Mouse (Mus musculus): ENCODE measurements at regions not wholly inside any gene's neighbourhood (a gene's known extent, or its start where the extent isn't known, plus 50 kb on each side); places are given as distances from the start of the nearest gene placed in this dataset.

GRCm38 (mm10) chr10:18941908-18942307, 73.5 kb downstream of the Tnfaip3 start:
- Histone ChIP-seq H3K9me3 (ENCODE audit: control insufficient read depth, insufficient read depth, low read depth, low read length) (no peaks in the 10 kb centered on the region), H3K36me3 (ENCODE audit: control insufficient read depth, insufficient read depth, low read length, poor library complexity, severe bottlenecking) (no peaks in the 10 kb centered on the region), H3K4me3 (ENCODE audit: insufficient read depth in 1 of 2, low read depth in 1 of 2, low read length in 2 of 2, poor library complexity in 1 of 2, severe bottlenecking in 1 of 2) (no peak overlapping the region), H3K27ac (ENCODE audit: insufficient read depth, low read depth, low read length, poor library complexity, severe bottlenecking) (no peak overlapping the region), H3K4me1 (ENCODE audit: control insufficient read depth in 2 of 2, insufficient read depth in 2 of 2, low read length in 2 of 2, poor library complexity in 1 of 2) (no peaks in the 10 kb centered on the region), H3K9ac (ENCODE audit: insufficient read depth, low read depth, low read length, poor library complexity, severe bottlenecking) (no peak overlapping the region)
- in situ Hi-C loops (cut with MboI; ENCODE audit: low sequenced_read_pairs in 2 of 2, unreplicated experiment in 2 of 2): no loop called here
- DNase-seq (ENCODE audit: low read depth, low spot score): no peak
- TF ChIP-seq HCFC1 (IDR thresholded peaks at IDR 0.05; ENCODE audit: borderline replicate concordance, insufficient read depth, low read length): no peak
- no peak for TF ChIP-seq ZC3H11A (IDR thresholded peaks at IDR 0.05; ENCODE audit: borderline replicate concordance, low read depth, low read length)
- TF ChIP-seq MAFK (IDR thresholded peaks at IDR 0.05; ENCODE audit: insufficient read depth, low read depth, low read length): no peak
- no peak for TF ChIP-seq ZNF384 (IDR thresholded peaks at IDR 0.05; ENCODE audit: low read depth, low read length)
- TF ChIP-seq CHD2 (IDR thresholded peaks at IDR 0.05; ENCODE audit: low read depth, low read length): no peak

GRCm38 (mm10) chr10:18943296-18944075, 72.0 kb downstream of the Tnfaip3 start:
- no peak overlapping the region for H3K27ac ChIP-seq (ENCODE audit: insufficient read depth, low read depth, low read length, poor library complexity, severe bottlenecking)
- no peak overlapping the region for H3K4me3 ChIP-seq (ENCODE audit: insufficient read depth in 1 of 2, low read depth in 1 of 2, low read length in 2 of 2, poor library complexity in 1 of 2, severe bottlenecking in 1 of 2)
- no peaks in the 10 kb centered on the region for H3K36me3 ChIP-seq (ENCODE audit: control insufficient read depth, insufficient read depth, low read length, poor library complexity, severe bottlenecking)
- H3K9me3 ChIP-seq (ENCODE audit: control insufficient read depth, insufficient read depth, low read depth, low read length): no peaks in the 10 kb centered on the region
- no peak for TF ChIP-seq ZNF384 (IDR thresholded peaks at IDR 0.05; ENCODE audit: low read depth, low read length)
- no peak for TF ChIP-seq HCFC1 (IDR thresholded peaks at IDR 0.05; ENCODE audit: borderline replicate concordance, insufficient read depth, low read length)
- no peak for TF ChIP-seq MAFK (IDR thresholded peaks at IDR 0.05; ENCODE audit: insufficient read depth, low read depth, low read length)
- TF ChIP-seq ZC3H11A (IDR thresholded peaks at IDR 0.05; ENCODE audit: borderline replicate concordance, low read depth, low read length): no peak
- TF ChIP-seq CHD2 (IDR thresholded peaks at IDR 0.05; ENCODE audit: low read depth, low read length): no peak
- in situ Hi-C loops (cut with MboI; ENCODE audit: low sequenced_read_pairs in 2 of 2, unreplicated experiment in 2 of 2): no loop called here
- DNase-seq (ENCODE audit: low read depth, low spot score): no peak
- H3K4me1 ChIP-seq (ENCODE audit: control insufficient read depth in 2 of 2, insufficient read depth in 2 of 2, low read length in 2 of 2, poor library complexity in 1 of 2): no peaks in the 10 kb centered on the region
- no peak overlapping the region for H3K9ac ChIP-seq (ENCODE audit: insufficient read depth, low read depth, low read length, poor library complexity, severe bottlenecking)

GRCm38 (mm10) chr10:18946727-18947126, 68.7 kb downstream of the Tnfaip3 start:
- in situ Hi-C loops (cut with MboI; ENCODE audit: low sequenced_read_pairs in 2 of 2, unreplicated experiment in 2 of 2): no loop called here
- H3K27ac ChIP-seq (ENCODE audit: insufficient read depth, low read depth, low read length, poor library complexity, severe bottlenecking): no peak overlapping the region
- TF ChIP-seq ZNF384 (IDR thresholded peaks at IDR 0.05; ENCODE audit: low read depth, low read length): no peak
- no peak for TF ChIP-seq CHD2 (IDR thresholded peaks at IDR 0.05; ENCODE audit: low read depth, low read length)
- TF ChIP-seq MAFK (IDR thresholded peaks at IDR 0.05; ENCODE audit: insufficient read depth, low read depth, low read length): no peak
- no peak for TF ChIP-seq HCFC1 (IDR thresholded peaks at IDR 0.05; ENCODE audit: borderline replicate concordance, insufficient read depth, low read length)
- no peak for TF ChIP-seq ZC3H11A (IDR thresholded peaks at IDR 0.05; ENCODE audit: borderline replicate concordance, low read depth, low read length)
- no peak for DNase-seq (ENCODE audit: low read depth, low spot score)
- no peak overlapping the region for H3K4me3 ChIP-seq (ENCODE audit: insufficient read depth in 1 of 2, low read depth in 1 of 2, low read length in 2 of 2, poor library complexity in 1 of 2, severe bottlenecking in 1 of 2)
- H3K9ac ChIP-seq (ENCODE audit: insufficient read depth, low read depth, low read length, poor library complexity, severe bottlenecking): no peak overlapping the region
- no peaks in the 10 kb centered on the region for H3K9me3 ChIP-seq (ENCODE audit: control insufficient read depth, insufficient read depth, low read depth, low read length)
- H3K4me1 ChIP-seq (ENCODE audit: control insufficient read depth in 2 of 2, insufficient read depth in 2 of 2, low read length in 2 of 2, poor library complexity in 1 of 2): no peaks in the 10 kb centered on the region
- no peaks in the 10 kb centered on the region for H3K36me3 ChIP-seq (ENCODE audit: control insufficient read depth, insufficient read depth, low read length, poor library complexity, severe bottlenecking)
